Mouse (Mus musculus) heart, embryonic 11.5 days (tissue): ENCODE measurements around the gene Dcun1d5. TPM values are rescaled to one million over a fixed set of nuclear protein-coding genes. Genes with fewer than 3 reads are reported as not detected.

Source experiments
- polyA plus RNA-seq: library from polyadenylated mRNA; unstranded; fragments of >200 nt; fragmentation: Nextera tagmentation; extraction: Ambion mirVana; gene quantifications from 2 replicates; pipeline ENCODE4 v1.2.1, GENCODE M21; 2014

The Dcun1d5 gene
- polyA plus RNA-seq, 1 experiment from 2014 or later, result 94.1 TPM

Other genes starting within 250 kb of the Dcun1d5 start
- gene Dync2h1, start 74 bp upstream of the Dcun1d5 start, polyA plus RNA-seq, result 7.1 and 7.5 TPM in 2 replicates
- not detected in 2 replicates for gene Mmp13, start 88.0 kb downstream of the Dcun1d5 start, polyA plus RNA-seq
- not detected in 2 replicates for gene Mmp12, start 159.9 kb downstream of the Dcun1d5 start, polyA plus RNA-seq
- gene Mmp1b, start 203.5 kb downstream of the Dcun1d5 start, polyA plus RNA-seq, result not detected in 2 replicates